Mouse (Mus musculus) E14TG2a.4 (cell line): ENCODE results near the gene B3gnt3.

ENCODE experiments used
- CTCF ChIP-seq: conservative IDR thresholded peaks from 2 replicates; pipeline ENCODE4 v1.5.1; 2014; ENCODE audit warnings: low read length
- NANOG ChIP-seq: IDR thresholded peaks from 2 replicates; pipeline ENCODE4 v1.6.1; 2014; ENCODE audit warnings: borderline replicate concordance, low read length, mixed read lengths

GRCm38 (mm10) chr8:71687616-71688015, 14.0 kb downstream of the B3gnt3 start:
- TF ChIP-seq CTCF (no peak), NANOG (no peak)
